Mouse (Mus musculus): ENCODE results near the gene Olfr1261.

Olfr1261 gene

DNA sequence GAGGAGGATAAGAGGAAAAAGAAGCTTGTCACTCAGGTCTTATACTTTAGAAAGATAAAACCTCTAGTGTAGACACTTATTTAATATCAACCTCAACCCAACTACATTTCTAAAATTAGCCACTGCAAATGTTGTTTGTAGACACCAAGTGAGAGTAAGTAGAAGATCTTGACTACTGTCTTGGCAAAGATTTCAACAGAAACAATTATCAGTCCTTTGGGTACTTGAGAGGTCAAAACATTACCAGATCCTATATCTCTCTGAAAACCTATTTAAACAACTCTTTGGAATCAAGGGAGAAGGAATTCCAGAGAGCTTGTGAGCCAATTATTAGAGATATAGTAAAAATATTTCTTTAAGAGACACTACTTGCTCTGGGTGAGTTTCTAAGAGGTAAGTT lies at the start of gene Olfr1261:
Gene Olfr1261 (plus strand): TSS at position 301 of the 400 bp plus-strand sequence.
- no peak for DNase-seq

GRCm38 (mm10) chr2:89948564-89948963 lies 42.5 kb upstream of the Olfr1261 start, which contains the start of gene Olfr1259:
Gene Olfr1259 (minus strand): TSS chr2:89948664.
- no peak for DNase-seq

- DNase-seq: no peak
Measured at GRCm38 (mm10) chr2:89974184-89974583, 16.8 kb upstream of the Olfr1261 start, which contains the start of gene Olfr1260. Gene Olfr1260 (plus strand): TSS chr2:89974340.

DNA sequence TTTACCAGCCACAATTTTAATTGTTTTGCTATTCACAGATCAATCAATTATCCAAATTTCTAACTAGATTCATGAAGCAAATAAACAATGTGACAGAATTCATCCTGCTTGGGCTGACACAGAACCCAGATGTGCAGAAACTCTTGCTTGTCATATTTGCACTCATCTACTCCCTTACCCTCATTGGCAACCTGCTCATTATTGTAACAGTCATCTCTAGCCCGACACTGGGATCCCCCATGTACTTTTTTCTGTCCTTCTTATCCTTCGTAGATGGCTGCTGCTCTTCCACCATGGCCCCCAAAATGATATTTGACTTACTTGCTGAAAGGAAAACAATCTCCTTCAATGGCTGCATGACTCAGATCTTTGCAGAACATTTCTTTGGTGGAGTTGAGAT lies 13.3 kb upstream of the Olfr1261 start:
- DNase-seq: no peak

DNA sequence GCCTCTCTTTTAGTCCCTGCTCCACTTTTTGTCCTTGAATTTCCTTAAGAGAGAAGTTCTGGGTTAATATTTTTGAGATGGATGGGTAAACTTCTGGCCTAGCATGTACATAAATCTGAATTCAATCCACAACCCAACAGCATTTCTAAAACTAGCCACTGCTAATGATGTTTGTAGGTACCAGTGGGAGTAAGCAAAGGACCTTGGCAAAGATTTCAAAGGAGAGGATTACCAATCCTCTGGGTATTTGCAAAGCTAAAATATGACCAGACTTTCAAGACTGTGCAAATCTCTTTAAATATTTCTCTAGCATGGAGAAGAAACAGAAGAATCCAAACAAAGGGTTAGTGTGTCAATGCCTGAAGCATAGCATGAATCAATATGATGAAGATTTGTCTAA lies 8.8 kb downstream of the Olfr1261 start, which contains the start of gene Olfr1262:
Gene Olfr1262 (plus strand): TSS at position 301 of the 400 bp plus-strand sequence.
- DNase-seq: no peak

GRCm38 (mm10) chr2:90011831-90012230 lies 20.8 kb downstream of the Olfr1261 start, which contains the start of gene Olfr1263:
Gene Olfr1263 (plus strand): TSS chr2:90012131.
- no peak for DNase-seq

DNA sequence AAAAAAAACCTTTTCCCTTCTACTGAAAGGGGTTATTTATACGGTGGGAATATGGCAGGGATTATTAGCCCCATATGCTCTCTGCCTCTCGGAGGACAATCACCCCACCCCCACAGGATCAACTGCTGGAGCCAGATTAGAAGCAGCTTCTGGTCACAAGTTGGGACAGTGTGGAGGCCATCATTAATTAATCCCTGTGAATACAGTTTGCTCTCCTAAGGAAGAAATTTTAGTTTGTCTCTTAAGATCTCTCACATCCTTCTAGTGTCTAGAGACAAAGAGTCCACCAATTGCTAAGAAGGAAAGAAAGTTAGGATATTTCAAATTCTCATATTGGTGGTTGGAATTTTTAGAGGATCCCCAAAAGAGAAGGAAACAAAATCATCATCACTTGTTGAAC lies 34.5 kb downstream of the Olfr1261 start, which contains the start of gene Olfr1264:
Gene Olfr1264 (minus strand): TSS at position 101 of the 400 bp plus-strand sequence.
- DNase-seq: no peak

DNA sequence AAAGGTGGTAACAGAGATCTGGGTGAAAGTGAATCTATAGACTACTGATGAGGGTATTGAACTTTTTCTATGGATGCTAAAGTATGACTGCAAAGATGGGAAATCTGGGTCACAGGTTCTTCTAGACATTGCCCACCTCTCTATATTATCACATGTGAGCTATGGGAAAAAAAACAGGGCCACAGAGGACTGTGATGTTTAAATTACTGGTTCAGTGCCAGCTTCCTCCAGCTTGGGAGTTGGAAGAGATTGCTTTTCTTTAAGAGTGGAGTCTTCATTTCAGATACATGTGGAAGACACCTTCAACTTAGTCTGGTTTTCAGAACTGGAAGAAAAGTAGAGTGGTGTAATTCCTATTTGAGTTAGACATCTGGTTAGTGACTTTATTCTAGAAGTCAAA lies 44.0 kb downstream of the Olfr1261 start, which contains the start of gene Olfr1265:
Gene Olfr1265 (plus strand): TSS at position 301 of the 400 bp plus-strand sequence.
- no peak for DNase-seq

All from heart, adult 11 months (tissue).